15 mouse cellular contexts compared by ENCODE assay signal in genomic region chr16:95057596-95057995, GRCm38 (mm10).
DNase-seq lines count a peak whose midpoint lies in the region; ATAC-seq and TF ChIP-seq lines count a peak whose summit lies in the region.
"Had no signal": no experiment of that assay in that cellular context is flagged by ENCODE, and none has a peak within 500 bp of the region (broad histone marks: within the 10 kb centered on the region; RNA-seq: fewer than 3 reads in every experiment).

No protein-coding gene starts in this region.

- DNase-seq in adrenal gland, postnatal 10 days = peak; percentile 4
- no peak for DNase-seq in adrenal gland, postnatal 4 days (ENCODE audit: low spot score in 2 of 2)
- DNase-seq in lung, embryonic 14.5 days = peak; percentile 57
- no peak for DNase-seq in lung, adult 18-20 months
- peak; percentile 27 for DNase-seq in embryonic facial prominence, embryonic 10.5 days (ENCODE audit: low spot score)
- DNase-seq in cerebellum, postnatal 36 days = no peak
- no peak for DNase-seq in midbrain, embryonic 11.5 days (ENCODE audit: low spot score, missing footprints)
- DNase-seq: cerebellum, adult 18-20 months; heart, adult 2 months; liver; right cerebral cortex, postnatal 25 days had no signal

- no peak for ATAC-seq in lung, embryonic 14.5 days (ENCODE audit: insufficient read depth)
- ATAC-seq in midbrain, embryonic 11.5 days (ENCODE audit: low FRiP score) = no peak
- ATAC-seq: forebrain, embryonic 14.5 days; intestine, postnatal 0 days had no signal

- no peaks in the 10 kb centered on the region for H3K9me3 ChIP-seq in lung, embryonic 14.5 days (ENCODE audit: low read depth, low read length)
- H3K9me3 ChIP-seq in embryonic facial prominence, embryonic 10.5 days = 0 out of 2 replicates have a peak, but pooled peaks cover 1% of the 10 kb centered on the region
- peaks cover under 1% of the 10 kb centered on the region; the same call in 1 of the 2 replicates for H3K9me3 ChIP-seq in midbrain, embryonic 11.5 days (ENCODE audit: control insufficient read depth, low read length)

- H3ac ChIP-seq in myocyte (ENCODE audit: control insufficient read depth, insufficient read length) = no peak overlapping the region

- no peaks in the 10 kb centered on the region for H3K27me3 ChIP-seq in lung, embryonic 14.5 days (ENCODE audit: insufficient read depth, low read length)
- no peaks in the 10 kb centered on the region for H3K27me3 ChIP-seq in embryonic facial prominence, embryonic 10.5 days (replicated peaks; ENCODE audit: low read depth, poor library complexity, severe bottlenecking)
- no peaks in the 10 kb centered on the region for H3K27me3 ChIP-seq in myocyte (ENCODE audit: control insufficient read depth, insufficient read depth, insufficient read length)
- no peaks in the 10 kb centered on the region for H3K27me3 ChIP-seq in midbrain, embryonic 11.5 days (ENCODE audit: control insufficient read depth, insufficient read depth, low read length)
- H3K27me3 ChIP-seq: megakaryocyte, embryonic 14.5 days had no signal

- WGBS in lung, embryonic 14.5 days = 17% methylated on average over 1 of the region's 1 CpGs
- 27% methylated on average over 1 of the region's 1 CpGs for WGBS in embryonic facial prominence, embryonic 10.5 days
- 29% methylated on average over 1 of the region's 1 CpGs for WGBS in midbrain, embryonic 11.5 days

- H3K4me3 ChIP-seq in lung, embryonic 14.5 days (ENCODE audit: low read depth, low read length) = no peak overlapping the region
- H3K4me3 ChIP-seq in embryonic facial prominence, embryonic 10.5 days = no peak overlapping the region
- H3K4me3 ChIP-seq in myocyte = no peak overlapping the region
- H3K4me3 ChIP-seq in midbrain, embryonic 11.5 days (ENCODE audit: low read depth, low read length) = no peak overlapping the region
- H3K4me3 ChIP-seq: heart, adult 2 months; megakaryocyte, embryonic 14.5 days had no signal

- no peaks in the 10 kb centered on the region for H3K36me3 ChIP-seq in lung, embryonic 14.5 days (ENCODE audit: insufficient read depth)
- H3K36me3 ChIP-seq in embryonic facial prominence, embryonic 10.5 days (replicated peaks) = no peaks in the 10 kb centered on the region
- H3K36me3 ChIP-seq in myocyte (ENCODE audit: control insufficient read depth, insufficient read depth) = no peaks in the 10 kb centered on the region
- H3K36me3 ChIP-seq in midbrain, embryonic 11.5 days (ENCODE audit: control insufficient read depth, insufficient read depth, low read length) = no peaks in the 10 kb centered on the region

- no peak overlapping the region for H3K4me2 ChIP-seq in lung, embryonic 14.5 days
- no peak overlapping the region for H3K4me2 ChIP-seq in myocyte (ENCODE audit: low read depth)
- no peak overlapping the region for H3K4me2 ChIP-seq in midbrain, embryonic 11.5 days

- H3K4me1 ChIP-seq in lung, embryonic 14.5 days (ENCODE audit: insufficient read depth) = no peaks in the 10 kb centered on the region
- no peaks in the 10 kb centered on the region for H3K4me1 ChIP-seq in embryonic facial prominence, embryonic 10.5 days
- H3K4me1 ChIP-seq in midbrain, embryonic 11.5 days (ENCODE audit: control insufficient read depth, insufficient read depth, low read length) = no peaks in the 10 kb centered on the region
- H3K4me1 ChIP-seq: megakaryocyte, embryonic 14.5 days had no signal

- no peak for TF ChIP-seq CTCF in lung, embryonic 14.5 days (IDR thresholded peaks at IDR 0.05; ENCODE audit: low read depth)

- no peak for TF ChIP-seq POLR2A in myocyte (IDR thresholded peaks at IDR 0.05; ENCODE audit: insufficient read length, low read depth)

- no peak overlapping the region for H3K27ac ChIP-seq in lung, embryonic 14.5 days (ENCODE audit: low read depth)
- H3K27ac ChIP-seq in embryonic facial prominence, embryonic 10.5 days (replicated peaks) = no peak overlapping the region
- H3K27ac ChIP-seq in midbrain, embryonic 11.5 days (ENCODE audit: low read depth, low read length) = no peak overlapping the region
- H3K27ac ChIP-seq: heart, adult 2 months had no signal

- no peak overlapping the region for H3K9ac ChIP-seq in lung, embryonic 14.5 days
- H3K9ac ChIP-seq in midbrain, embryonic 11.5 days (ENCODE audit: low read length) = no peak overlapping the region

- no peaks in the 10 kb centered on the region for H3K79me2 ChIP-seq in myocyte (ENCODE audit: control insufficient read depth, insufficient read depth)

TF ChIP-seq in myocyte, 11 proteins besides CTCF, POLR2A, EP300 and RAD21:
- no peak for TF ChIP-seq MAX (IDR thresholded peaks at IDR 0.05; ENCODE audit: low read depth)
- peak; percentile 81 for TF ChIP-seq REST (IDR thresholded peaks at IDR 0.05; ENCODE audit: insufficient read depth, insufficient read length)
- no peak for TF ChIP-seq CEBPB (IDR thresholded peaks at IDR 0.05; ENCODE audit: insufficient read depth, poor library complexity, severe bottlenecking)
- TF ChIP-seq E2F4 (IDR thresholded peaks at IDR 0.05; ENCODE audit: insufficient read depth) = no peak
- no peak for TF ChIP-seq TCF3 (IDR thresholded peaks at IDR 0.05; ENCODE audit: insufficient read length, low read depth)
- no peak for TF ChIP-seq TCF12 (IDR thresholded peaks at IDR 0.05; ENCODE audit: insufficient read depth, poor library complexity, severe bottlenecking)
- no peak for TF ChIP-seq MYOG (IDR thresholded peaks at IDR 0.05; ENCODE audit: control insufficient read depth in 1 of 3, insufficient read depth in 1 of 3, insufficient read length in 2 of 3, low read depth in 2 of 3)

Comparison
In these comparisons a context has a peak if more than half of its experiments do, and no peak if none do; other contexts are left out.
1. DNase-seq: peak in adrenal gland, postnatal 10 days (single experiment), lung, embryonic 14.5 days (single experiment) and embryonic facial prominence, embryonic 10.5 days (single experiment); none in adrenal gland, postnatal 4 days (0 of 2), lung, adult 18-20 months (0 of 2), cerebellum, postnatal 36 days (0 of 2) and midbrain, embryonic 11.5 days (single experiment).